12 mouse cellular contexts compared by ENCODE assay signal in genomic region chr3:30130495-30130894, GRCm38 (mm10).
A peak's percentile ranks its signal among the peaks of the same experiment; 100 is the strongest.
DNase-seq lines count a peak whose midpoint lies in the region; ATAC-seq lines count a peak whose summit lies in the region.
"Had no signal": no experiment of that assay in that cellular context is flagged by ENCODE, and none has a peak within 500 bp of the region (broad histone marks: within the 10 kb centered on the region; RNA-seq: fewer than 3 reads in every experiment).

No protein-coding gene starts in this region.

- no peak overlapping the region for H3K4me3 ChIP-seq in heart, embryonic 10.5 days
- H3K4me3 ChIP-seq in lung, embryonic 15.5 days, result no peak overlapping the region
- H3K4me3 ChIP-seq in intestine, embryonic 15.5 days (replicated peaks), result no peak overlapping the region
- H3K4me3 ChIP-seq: midbrain, embryonic 12.5 days; neural tube, embryonic 13.5 days; stomach, embryonic 15.5 days had no signal

- no peak overlapping the region for H3K4me2 ChIP-seq in lung, embryonic 15.5 days
- no peak overlapping the region for H3K4me2 ChIP-seq in intestine, embryonic 15.5 days (replicated peaks)
- H3K4me2 ChIP-seq: midbrain, embryonic 12.5 days; neural tube, embryonic 13.5 days; stomach, embryonic 15.5 days had no signal

- WGBS in heart, embryonic 10.5 days, result 58% methylated on average over 4 of the region's 4 CpGs
- 33% methylated on average over 4 of the region's 4 CpGs for WGBS in lung, embryonic 15.5 days
- 55% methylated on average over 4 of the region's 4 CpGs for WGBS in intestine, embryonic 15.5 days

- no peaks in the 10 kb centered on the region for H3K9me3 ChIP-seq in heart, embryonic 10.5 days
- H3K9me3 ChIP-seq in lung, embryonic 15.5 days, result no peaks in the 10 kb centered on the region
- no peaks in the 10 kb centered on the region for H3K9me3 ChIP-seq in intestine, embryonic 15.5 days
- H3K9me3 ChIP-seq: midbrain, embryonic 12.5 days; neural tube, embryonic 13.5 days; stomach, embryonic 15.5 days had no signal

- H3K27me3 ChIP-seq in heart, embryonic 10.5 days (ENCODE audit: insufficient read depth, poor library complexity, severe bottlenecking), result no peaks in the 10 kb centered on the region
- H3K27me3 ChIP-seq in lung, embryonic 15.5 days, result no peaks in the 10 kb centered on the region
- H3K27me3 ChIP-seq in intestine, embryonic 15.5 days (replicated peaks), result no peaks in the 10 kb centered on the region
- H3K27me3 ChIP-seq: midbrain, embryonic 12.5 days; neural tube, embryonic 13.5 days; stomach, embryonic 15.5 days had no signal

- H3K4me1 ChIP-seq in heart, embryonic 10.5 days, result no peaks in the 10 kb centered on the region
- H3K4me1 ChIP-seq in lung, embryonic 15.5 days, result peaks cover 24% of the 10 kb centered on the region
- H3K4me1 ChIP-seq in intestine, embryonic 15.5 days (replicated peaks), result no peaks in the 10 kb centered on the region
- H3K4me1 ChIP-seq: midbrain, embryonic 12.5 days; neural tube, embryonic 13.5 days; stomach, embryonic 15.5 days had no signal

- no peak overlapping the region for H3K27ac ChIP-seq in heart, embryonic 10.5 days
- no peak overlapping the region for H3K27ac ChIP-seq in lung, embryonic 15.5 days
- no peak overlapping the region for H3K27ac ChIP-seq in intestine, embryonic 15.5 days
- H3K27ac ChIP-seq: midbrain, embryonic 12.5 days; neural tube, embryonic 13.5 days; stomach, embryonic 15.5 days had no signal

- ATAC-seq in lung, embryonic 15.5 days (ENCODE audit: borderline replicate concordance, extremely low read depth, low FRiP score, low TSS enrichment), result peak; percentile 60; the same call in 1 of the 2 replicates
- ATAC-seq in intestine, embryonic 15.5 days, result no peak

- H3K36me3 ChIP-seq in heart, embryonic 10.5 days, result no peaks in the 10 kb centered on the region
- H3K36me3 ChIP-seq in lung, embryonic 15.5 days, result no peaks in the 10 kb centered on the region
- H3K36me3 ChIP-seq in intestine, embryonic 15.5 days, result no peaks in the 10 kb centered on the region
- H3K36me3 ChIP-seq: midbrain, embryonic 12.5 days; neural tube, embryonic 13.5 days; stomach, embryonic 15.5 days had no signal

- DNase-seq in heart, adult 11 months, result peak; percentile 98
- no peak for DNase-seq in heart, embryonic 10.5 days (ENCODE audit: low spot score)
- DNase-seq in NIH3T3 (ENCODE audit: low read depth), result peak; percentile 63
- peak; percentile 80 for DNase-seq in heart, postnatal 10 days
- DNase-seq in right cerebral cortex, postnatal 36 days (ENCODE audit: low spot score in 2 of 2), result no peak
- DNase-seq in T-cell, adult 2 months (ENCODE audit: low spot score), result no peak
- DNase-seq: B cell, adult 2 months had no signal

- H3K9ac ChIP-seq in lung, embryonic 15.5 days, result no peak overlapping the region
- H3K9ac ChIP-seq in intestine, embryonic 15.5 days, result no peak overlapping the region
- H3K9ac ChIP-seq: midbrain, embryonic 12.5 days; neural tube, embryonic 13.5 days; stomach, embryonic 15.5 days had no signal

- intact Hi-C loops in heart, postnatal 10 days (cut with DNase I), result no loop called here

Comparison
In these comparisons a context has a peak if more than half of its experiments do, and no peak if none do; other contexts are left out.
1. DNase-seq: peak in heart, adult 11 months (single experiment), NIH3T3 (single experiment) and heart, postnatal 10 days (2 of 2); none in heart, embryonic 10.5 days (single experiment), right cerebral cortex, postnatal 36 days (0 of 2) and T-cell, adult 2 months (single experiment).